Mouse (Mus musculus) limb, embryonic 13.5 days (tissue): ENCODE results near the gene Dnajc16. TPM values are rescaled to one million over a fixed set of nuclear protein-coding genes. Genes with fewer than 3 reads are reported as not detected.

Experiments used
- ATAC-seq: fragments of 200-750 bp; cut with Nextera tagmentation; 2 replicates; pipeline ENCODE4 v1.8.0; 2017; ENCODE audit warnings: low read depth, moderate number of reproducible peaks, moderate TSS enrichment; ENCODE audit not compliant: low FRiP score
- H3K27ac ChIP-seq: fragments of 300-500 bp; sonication (generic); 2 replicates; pipeline ENCODE4 v1.5.1; 2015; ENCODE audit warnings: inconsistent platforms, mild to moderate bottlenecking, moderate library complexity
- H3K27me3 ChIP-seq: fragments of 300-500 bp; sonication (generic); 2 replicates; pipeline ENCODE4 v1.6.1; 2015; ENCODE audit warnings: mild to moderate bottlenecking, inconsistent platforms
- H3K36me3 ChIP-seq: fragments of 300-500 bp; sonication (generic); 2 replicates; pipeline ENCODE4 v1.6.1; 2015; ENCODE audit warnings: inconsistent platforms, mild to moderate bottlenecking, moderate library complexity
- H3K4me1 ChIP-seq: fragments of 300-500 bp; sonication (generic); 2 replicates; pipeline ENCODE4 v1.6.1; 2015; ENCODE audit warnings: inconsistent platforms
- H3K4me2 ChIP-seq: fragments of 300-500 bp; sonication (generic); replicated peaks from 2 replicates; pipeline ENCODE4 v1.6.1; 2015; ENCODE audit warnings: inconsistent platforms, mild to moderate bottlenecking, moderate library complexity
- H3K4me3 ChIP-seq: fragments of 300-500 bp; sonication (generic); 2 replicates; pipeline ENCODE4 v1.5.1; 2015; ENCODE audit warnings: moderate library complexity, mild to moderate bottlenecking, inconsistent platforms
- H3K9ac ChIP-seq: fragments of 300-500 bp; sonication (generic); 2 replicates; pipeline ENCODE4 v1.6.1; 2015; ENCODE audit warnings: mild to moderate bottlenecking, inconsistent platforms
- H3K9me3 ChIP-seq: fragments of 300-500 bp; sonication (generic); 2 replicates; pipeline ENCODE4 v1.6.1; 2016; ENCODE audit warnings: inconsistent platforms
- WGBS: fragments of 180-500 bp; shearing (Covaris S2); methylation state at CpG from one replicate; pipeline ENCODE4 v1.1.7; 2015; 5-methylcytosine and 5-hydroxymethylcytosine counted together
- polyA plus RNA-seq: library from polyadenylated mRNA; unstranded; fragments of >200 nt; fragmentation: Nextera tagmentation; extraction: Ambion mirVana; gene quantifications from 2 replicates; pipeline ENCODE4 v1.2.1, GENCODE M21; 2015

Dnajc16 gene
- polyA plus RNA-seq: 3.4 and 3.6 TPM in 2 replicates

DNA sequence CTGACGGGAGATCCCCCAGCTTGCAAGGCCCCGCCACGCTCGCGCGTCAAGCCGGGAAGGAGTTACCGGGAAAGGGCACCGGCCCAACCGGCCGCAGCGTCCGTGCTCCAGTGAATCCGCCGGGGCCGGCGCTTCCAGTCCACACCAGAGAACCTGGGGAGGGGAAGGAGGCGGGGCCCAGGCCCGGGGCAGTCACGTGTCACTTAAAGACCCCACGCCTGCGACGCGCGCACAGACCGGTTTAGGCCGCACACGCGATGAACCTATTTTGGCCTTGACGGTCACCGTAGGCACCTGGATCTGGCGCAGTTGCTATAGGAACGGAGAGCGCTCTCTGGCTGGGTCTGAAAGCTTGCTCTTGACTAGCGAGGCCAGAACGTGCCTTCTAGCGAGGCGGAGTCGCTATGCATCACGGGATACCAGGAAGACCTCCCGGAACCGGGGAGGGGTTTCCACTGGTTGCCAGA lies at the start of gene Dnajc16:
Gene Dnajc16, minus strand, starts transcription at position 408 of the 467 bp plus-strand sequence.
- Histone ChIP-seq H3K4me1 (peaks cover 41% of the 10 kb centered on the region), H3K27me3 (no peaks in the 10 kb centered on the region), H3K36me3 (peaks cover 22% of the 10 kb centered on the region), H3K4me2 (peak within 1 kb of the TSS; percentile 85), H3K9ac (peak within 1 kb of the TSS; percentile 98), H3K9me3 (no peaks in the 10 kb centered on the region), H3K4me3 (peak within 1 kb of the TSS; percentile 78), H3K27ac (peak within 1 kb of the TSS; percentile 61; the same call in 1 of the 2 replicates)
- ATAC-seq: peak; percentile 92
- WGBS: under 1% methylated on average over 42 of the region's 42 CpGs

- no peak overlapping the region for H3K4me2 ChIP-seq
- H3K4me3 ChIP-seq: no peak overlapping the region
- H3K27me3 ChIP-seq: no peaks in the 10 kb centered on the region
- no peaks in the 10 kb centered on the region for H3K36me3 ChIP-seq
- H3K4me1 ChIP-seq: no peaks in the 10 kb centered on the region
- no peak for ATAC-seq
- no peaks in the 10 kb centered on the region for H3K9me3 ChIP-seq
- 66% methylated on average over 5 of the region's 5 CpGs for WGBS
- no peak overlapping the region for H3K27ac ChIP-seq
- no peak overlapping the region for H3K9ac ChIP-seq
Observed at GRCm38 (mm10) chr4:141834536-141835095, 43.9 kb upstream of the Dnajc16 start.

- ATAC-seq: no peak
- no peaks in the 10 kb centered on the region for H3K27me3 ChIP-seq
Observed at GRCm38 (mm10) chr4:141833911-141834310, 43.2 kb upstream of the Dnajc16 start.

GRCm38 (mm10) chr4:141831361-141831760 lies 40.6 kb upstream of the Dnajc16 start:
- no peak overlapping the region for H3K4me3 ChIP-seq
- no peak overlapping the region for H3K9ac ChIP-seq
- no peak overlapping the region for H3K4me2 ChIP-seq
- 74% methylated on average over 7 of the region's 7 CpGs for WGBS
- no peak overlapping the region for H3K27ac ChIP-seq
- no peaks in the 10 kb centered on the region for H3K27me3 ChIP-seq
- no peaks in the 10 kb centered on the region for H3K36me3 ChIP-seq
- no peaks in the 10 kb centered on the region for H3K4me1 ChIP-seq
- ATAC-seq: no peak
- no peaks in the 10 kb centered on the region for H3K9me3 ChIP-seq

More at GRCm38 (mm10) chr4:141833911-141834310, 43.2 kb upstream of the Dnajc16 start:
- 33% methylated on average over 1 of the region's 1 CpGs for WGBS
- Histone ChIP-seq H3K36me3 (no peaks in the 10 kb centered on the region), H3K9me3 (no peaks in the 10 kb centered on the region), H3K4me1 (no peaks in the 10 kb centered on the region), H3K9ac (no peak overlapping the region), H3K27ac (no peak overlapping the region), H3K4me2 (no peak overlapping the region), H3K4me3 (no peak overlapping the region)

GRCm38 (mm10) chr4:141830381-141830780 lies 39.6 kb upstream of the Dnajc16 start:
- ATAC-seq: no peak
- no peak overlapping the region for H3K4me3 ChIP-seq
- no peak overlapping the region for H3K27ac ChIP-seq
- H3K27me3 ChIP-seq: no peaks in the 10 kb centered on the region
- H3K36me3 ChIP-seq: no peaks in the 10 kb centered on the region
- 51% methylated on average over 11 of the region's 11 CpGs for WGBS
- H3K9ac ChIP-seq: no peak overlapping the region
- no peaks in the 10 kb centered on the region for H3K9me3 ChIP-seq
- H3K4me1 ChIP-seq: no peaks in the 10 kb centered on the region
- no peak overlapping the region for H3K4me2 ChIP-seq

- H3K4me3 ChIP-seq: no peak overlapping the region
- no peaks in the 10 kb centered on the region for H3K9me3 ChIP-seq
- H3K4me2 ChIP-seq: no peak overlapping the region
- no peaks in the 10 kb centered on the region for H3K4me1 ChIP-seq
- ATAC-seq: no peak
- WGBS: 75% methylated on average over 4 of the region's 4 CpGs
- H3K36me3 ChIP-seq: no peaks in the 10 kb centered on the region
- H3K27ac ChIP-seq: no peak overlapping the region
- H3K27me3 ChIP-seq: no peaks in the 10 kb centered on the region
- H3K9ac ChIP-seq: no peak overlapping the region
Observed at GRCm38 (mm10) chr4:141828177-141828576, 37.4 kb upstream of the Dnajc16 start.

DNA sequence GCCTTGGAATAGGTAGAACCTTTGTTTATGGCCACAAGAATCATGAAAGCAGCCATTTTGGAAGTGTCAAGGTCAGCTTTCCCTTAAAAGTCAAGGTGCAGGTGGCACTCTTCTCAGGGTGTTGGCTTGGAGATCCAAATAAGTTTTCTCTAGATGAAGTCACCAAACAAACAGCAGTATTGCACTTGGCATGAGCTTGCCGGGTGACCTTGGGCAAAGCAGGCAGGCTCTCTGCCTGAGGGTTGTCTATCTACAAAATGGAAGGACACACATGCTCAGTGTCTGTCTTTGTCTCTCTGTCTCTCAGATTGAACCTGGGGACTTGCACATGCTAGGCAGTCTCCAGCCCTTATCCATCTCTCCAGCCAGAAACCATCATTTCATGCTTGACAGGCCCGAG lies 36.7 kb upstream of the Dnajc16 start:
- Histone ChIP-seq H3K27ac (no peak overlapping the region), H3K9me3 (no peaks in the 10 kb centered on the region), H3K4me3 (no peak overlapping the region), H3K36me3 (no peaks in the 10 kb centered on the region), H3K4me1 (no peaks in the 10 kb centered on the region), H3K4me2 (no peak overlapping the region), H3K27me3 (no peaks in the 10 kb centered on the region), H3K9ac (no peak overlapping the region)
- WGBS: 94% methylated on average over 2 of the region's 2 CpGs
- no peak for ATAC-seq

DNA sequence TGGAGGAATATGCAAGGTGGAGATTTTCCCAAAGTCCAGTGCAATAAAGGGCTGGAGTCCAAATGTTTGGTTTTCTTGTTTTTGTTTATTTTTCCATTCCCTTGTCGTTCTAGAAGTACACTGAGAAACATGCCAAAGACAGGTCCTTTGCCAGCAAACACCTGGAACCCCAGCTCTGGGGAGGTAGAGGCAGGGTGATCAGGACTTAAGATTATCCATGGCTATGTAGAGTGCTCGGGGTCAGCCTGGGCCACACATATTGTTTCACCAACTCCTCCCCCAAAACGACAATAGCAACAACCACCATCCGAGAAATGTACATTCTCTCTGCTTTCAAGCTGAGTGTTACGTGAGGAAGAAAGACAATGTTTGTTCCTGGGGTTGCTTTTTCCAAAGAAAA lies 35.3 kb upstream of the Dnajc16 start, which contains the start of gene Cela2a:
Gene Cela2a, minus strand, starts transcription at position 101 of the 400 bp plus-strand sequence.
- no peak within 1 kb of the TSS for H3K9ac ChIP-seq
- no peak for ATAC-seq
- no peaks in the 10 kb centered on the region for H3K27me3 ChIP-seq
- no peak within 1 kb of the TSS for H3K27ac ChIP-seq
- H3K4me1 ChIP-seq: no peaks in the 10 kb centered on the region
- H3K36me3 ChIP-seq: no peaks in the 10 kb centered on the region
- H3K4me2 ChIP-seq: no peak within 1 kb of the TSS
- no peak within 1 kb of the TSS for H3K4me3 ChIP-seq
- H3K9me3 ChIP-seq: no peaks in the 10 kb centered on the region
- 63% methylated on average over 5 of the region's 5 CpGs for WGBS

DNA sequence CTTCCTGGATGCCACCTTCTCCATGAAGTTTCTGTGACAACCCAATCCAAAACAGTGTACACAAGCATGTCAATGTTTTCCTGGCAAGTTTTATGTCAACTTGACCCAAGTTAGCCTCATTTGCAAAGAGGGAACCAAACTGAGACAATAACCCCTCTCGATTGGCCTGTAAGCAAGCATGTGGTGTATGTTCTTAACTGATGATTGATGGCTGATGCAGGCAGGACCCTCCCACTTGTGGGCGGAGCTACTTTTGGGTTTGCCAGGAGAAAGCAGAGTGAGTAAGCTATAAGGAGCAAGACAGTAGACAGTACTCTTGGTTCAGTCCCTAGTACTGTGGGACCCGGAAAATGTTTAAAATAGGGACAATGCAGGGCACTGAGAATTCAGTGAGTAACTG lies 32.2 kb upstream of the Dnajc16 start:
- H3K27me3 ChIP-seq: no peaks in the 10 kb centered on the region
- ATAC-seq: no peak
- 56% methylated on average over 3 of the region's 3 CpGs for WGBS

GRCm38 (mm10) chr4:141822089-141822488 lies 31.4 kb upstream of the Dnajc16 start:
- no peaks in the 10 kb centered on the region for H3K9me3 ChIP-seq
- H3K4me1 ChIP-seq: peaks cover 8% of the 10 kb centered on the region; the same call in 1 of the 2 replicates
- H3K27ac ChIP-seq: no peak overlapping the region
- WGBS: 71% methylated on average over 10 of the region's 10 CpGs
- H3K4me3 ChIP-seq: no peak overlapping the region
- no peaks in the 10 kb centered on the region for H3K27me3 ChIP-seq
- no peak overlapping the region for H3K9ac ChIP-seq
- H3K4me2 ChIP-seq: no peak overlapping the region
- ATAC-seq: no peak
- no peaks in the 10 kb centered on the region for H3K36me3 ChIP-seq

More for the DNA sequence above, 32.2 kb upstream of the Dnajc16 start:
- H3K27ac ChIP-seq: no peak overlapping the region
- H3K4me1 ChIP-seq: no peaks in the 10 kb centered on the region
- H3K9me3 ChIP-seq: no peaks in the 10 kb centered on the region
- no peak overlapping the region for H3K9ac ChIP-seq
- no peak overlapping the region for H3K4me2 ChIP-seq
- no peaks in the 10 kb centered on the region for H3K36me3 ChIP-seq
- no peak overlapping the region for H3K4me3 ChIP-seq

- Histone ChIP-seq H3K4me2 (no peak overlapping the region), H3K9ac (no peak overlapping the region), H3K4me3 (no peak overlapping the region), H3K27ac (no peak overlapping the region), H3K27me3 (no peaks in the 10 kb centered on the region), H3K36me3 (no peaks in the 10 kb centered on the region; the same call in 1 of the 2 replicates), H3K4me1 (peaks cover 11% of the 10 kb centered on the region; the same call in 1 of the 2 replicates), H3K9me3 (no peaks in the 10 kb centered on the region)
- WGBS: 73% methylated on average over 3 of the region's 3 CpGs
- no peak for ATAC-seq
Observed at GRCm38 (mm10) chr4:141821178-141821577, 30.4 kb upstream of the Dnajc16 start.

GRCm38 (mm10) chr4:141819316-141819715 lies 28.6 kb upstream of the Dnajc16 start:
- H3K4me1 ChIP-seq: peaks cover 11% of the 10 kb centered on the region; the same call in 1 of the 2 replicates
- H3K4me2 ChIP-seq: no peak overlapping the region
- no peak overlapping the region for H3K27ac ChIP-seq
- no peaks in the 10 kb centered on the region for H3K9me3 ChIP-seq
- H3K9ac ChIP-seq: no peak overlapping the region
- H3K36me3 ChIP-seq: peaks cover 15% of the 10 kb centered on the region
- WGBS: 87% methylated on average over 7 of the region's 7 CpGs
- no peak overlapping the region for H3K4me3 ChIP-seq
- ATAC-seq: no peak
- H3K27me3 ChIP-seq: no peaks in the 10 kb centered on the region

GRCm38 (mm10) chr4:141818861-141819260 lies 28.1 kb upstream of the Dnajc16 start:
- Histone ChIP-seq H3K36me3 (peaks cover 19% of the 10 kb centered on the region), H3K9me3 (no peaks in the 10 kb centered on the region), H3K9ac (no peak overlapping the region), H3K4me2 (no peak overlapping the region), H3K4me1 (peaks cover 11% of the 10 kb centered on the region; the same call in 1 of the 2 replicates), H3K27me3 (no peaks in the 10 kb centered on the region), H3K4me3 (no peak overlapping the region), H3K27ac (no peak overlapping the region)
- ATAC-seq: no peak
- 88% methylated on average over 13 of the region's 13 CpGs for WGBS
